ENCODE assay signal across 8 mouse cellular contexts in the genomic region with DNA sequence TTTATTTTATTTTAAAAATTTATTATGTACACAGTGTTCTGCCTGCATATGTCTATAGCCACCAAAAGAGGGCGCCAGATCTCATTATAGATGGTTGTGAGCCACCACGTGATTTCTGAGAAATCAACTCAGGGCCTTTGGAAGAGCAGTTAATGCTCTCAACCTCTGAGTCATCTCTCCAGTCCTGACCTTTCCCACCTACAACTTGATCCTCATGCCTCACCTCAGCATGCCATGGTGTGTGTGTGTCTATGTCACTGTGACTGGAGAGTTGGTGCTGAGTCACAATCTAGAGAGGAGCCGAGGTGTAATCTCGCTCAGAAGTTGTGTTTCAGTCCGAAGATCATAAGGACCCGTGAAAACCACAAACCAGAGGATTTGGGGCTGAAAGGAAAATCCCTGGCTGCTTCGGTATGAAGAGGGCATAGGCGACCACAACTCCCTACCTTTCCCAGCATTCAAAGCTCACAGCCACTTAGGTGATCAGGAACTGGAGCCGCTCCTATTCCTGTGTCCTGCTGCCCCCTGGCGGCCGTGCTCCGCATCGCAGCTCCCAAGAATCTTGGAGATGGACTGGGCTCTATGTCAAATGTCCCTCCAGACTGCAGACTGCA. TPM values are rescaled to one million over a fixed set of nuclear protein-coding genes. Genes with fewer than 3 reads are reported as not detected.
DNase-seq lines count a peak whose midpoint lies in the region; ATAC-seq and TF ChIP-seq lines count a peak whose summit lies in the region.

No protein-coding gene starts in this region.

- TF ChIP-seq POLR2A in brain, embryonic 14.5 days (IDR thresholded peaks at IDR 0.05; ENCODE audit: borderline replicate concordance, extremely low read depth, insufficient read depth, insufficient read length, poor library complexity, severe bottlenecking) = no peak

- H3K36me3 ChIP-seq in forebrain, embryonic 11.5 days (ENCODE audit: control insufficient read depth, insufficient read depth, low read length) = no peaks in the 10 kb centered on the region
- no peaks in the 10 kb centered on the region for H3K36me3 ChIP-seq in forebrain, embryonic 12.5 days (replicated peaks)
- H3K36me3 ChIP-seq in hindbrain, embryonic 16.5 days (ENCODE audit: control insufficient read depth, insufficient read depth, low read length) = no peaks in the 10 kb centered on the region
- H3K36me3 ChIP-seq in midbrain, postnatal 0 days (ENCODE audit: insufficient read depth, low read length) = no peaks in the 10 kb centered on the region

- whole genome bisulfite sequencing in forebrain, embryonic 11.5 days = 24% methylated on average over 13 of the region's 13 CpGs
- WGBS in forebrain, embryonic 12.5 days = 27% methylated on average over 13 of the region's 13 CpGs
- WGBS in hindbrain, embryonic 16.5 days = 29% methylated on average over 13 of the region's 13 CpGs
- 26% methylated on average over 13 of the region's 13 CpGs for WGBS in midbrain, postnatal 0 days

- intact Hi-C loops in left cerebral cortex, postnatal 14 days (cut with DNase I) = loop anchor here (1.0 to 5.0 kb wide), 2 partner anchors 44 to 1335 kb away; no protein-coding TSS in a partner anchor

- no peaks in the 10 kb centered on the region for H3K27me3 ChIP-seq in forebrain, embryonic 11.5 days (ENCODE audit: control insufficient read depth, insufficient read depth, low read length)
- H3K27me3 ChIP-seq in forebrain, embryonic 12.5 days = no peaks in the 10 kb centered on the region
- no peaks in the 10 kb centered on the region for H3K27me3 ChIP-seq in hindbrain, embryonic 16.5 days (replicated peaks; ENCODE audit: control insufficient read depth, insufficient read depth, low read length)
- no peaks in the 10 kb centered on the region for H3K27me3 ChIP-seq in midbrain, postnatal 0 days (ENCODE audit: insufficient read depth, low read length)

- H3K9ac ChIP-seq in forebrain, embryonic 11.5 days (ENCODE audit: low read length) = no peak overlapping the region
- no peak overlapping the region for H3K9ac ChIP-seq in forebrain, embryonic 12.5 days
- H3K9ac ChIP-seq in hindbrain, embryonic 16.5 days (ENCODE audit: low read depth, low read length) = no peak overlapping the region
- H3K9ac ChIP-seq in midbrain, postnatal 0 days (replicated peaks; ENCODE audit: low read length, poor library complexity, severe bottlenecking) = no peak overlapping the region

- H3K27ac ChIP-seq in forebrain, embryonic 11.5 days (ENCODE audit: low read depth, low read length) = no peak overlapping the region
- H3K27ac ChIP-seq in forebrain, embryonic 12.5 days = no peak overlapping the region
- H3K27ac ChIP-seq in hindbrain, embryonic 16.5 days (ENCODE audit: low read depth, low read length) = no peak overlapping the region
- H3K27ac ChIP-seq in midbrain, postnatal 0 days (ENCODE audit: low read depth, low read length) = no peak overlapping the region

- ATAC-seq in forebrain, embryonic 11.5 days (replicated peaks; ENCODE audit: low FRiP score) = no peak
- no peak for ATAC-seq in forebrain, embryonic 12.5 days (ENCODE audit: low FRiP score)
- 0 out of 2 replicates have a peak, but pooled peaks have one; percentile 52 for ATAC-seq in hindbrain, embryonic 16.5 days
- no peak for ATAC-seq in midbrain, postnatal 0 days (ENCODE audit: low FRiP score)

- H3K4me3 ChIP-seq in forebrain, embryonic 11.5 days (ENCODE audit: low read depth, low read length) = no peak overlapping the region
- no peak overlapping the region for H3K4me3 ChIP-seq in forebrain, embryonic 12.5 days (replicated peaks)
- H3K4me3 ChIP-seq in hindbrain, embryonic 16.5 days (ENCODE audit: low read length) = no peak overlapping the region
- H3K4me3 ChIP-seq in midbrain, postnatal 0 days (ENCODE audit: low read depth, low read length) = no peak overlapping the region

- peak; percentile 92 for TF ChIP-seq CTCF in brain, embryonic 14.5 days (IDR thresholded peaks at IDR 0.05; ENCODE audit: borderline replicate concordance, extremely low read depth, insufficient read depth, insufficient read length)
- TF ChIP-seq CTCF in midbrain, postnatal 0 days (IDR thresholded peaks at IDR 0.05) = peak; percentile 84

- H3K9me3 ChIP-seq in forebrain, embryonic 11.5 days (ENCODE audit: control insufficient read depth, low read length) = no peaks in the 10 kb centered on the region
- H3K9me3 ChIP-seq in forebrain, embryonic 12.5 days = no peaks in the 10 kb centered on the region
- H3K9me3 ChIP-seq in hindbrain, embryonic 16.5 days (ENCODE audit: control insufficient read depth, low read length) = no peaks in the 10 kb centered on the region
- no peaks in the 10 kb centered on the region for H3K9me3 ChIP-seq in midbrain, postnatal 0 days (ENCODE audit: low read length)

- DNase-seq in forebrain, embryonic 11.5 days (ENCODE audit: low spot score) = peak; percentile 89
- peak; percentile 74 for DNase-seq in brain, embryonic 14.5 days (ENCODE audit: low read depth)
- peak; percentile 29 for DNase-seq in fibroblast of lung, adult 2 months (ENCODE audit: low read depth)
- DNase-seq in left cerebral cortex, postnatal 14 days (ENCODE audit: low spot score in 2 of 2) = peak; percentile 82 to 92
- peak; percentile 66 for DNase-seq in midbrain, postnatal 0 days (ENCODE audit: low spot score)
- DNase-seq in spleen, postnatal 36 days (ENCODE audit: low spot score in 2 of 2) = peak; percentile 80 to 89

- H3K4me1 ChIP-seq in forebrain, embryonic 11.5 days (replicated peaks; ENCODE audit: control insufficient read depth, insufficient read depth, low read length) = no peaks in the 10 kb centered on the region
- H3K4me1 ChIP-seq in forebrain, embryonic 12.5 days = no peaks in the 10 kb centered on the region
- no peaks in the 10 kb centered on the region for H3K4me1 ChIP-seq in hindbrain, embryonic 16.5 days (ENCODE audit: control insufficient read depth, insufficient read depth, low read depth, low read length)
- no peaks in the 10 kb centered on the region for H3K4me1 ChIP-seq in midbrain, postnatal 0 days (ENCODE audit: insufficient read depth, low read length)

- H3K4me2 ChIP-seq in forebrain, embryonic 11.5 days (ENCODE audit: low read depth, low read length, severe bottlenecking) = no peak overlapping the region
- H3K4me2 ChIP-seq in forebrain, embryonic 12.5 days = no peak overlapping the region
- no peak overlapping the region for H3K4me2 ChIP-seq in hindbrain, embryonic 16.5 days (ENCODE audit: low read length)
- no peak overlapping the region for H3K4me2 ChIP-seq in midbrain, postnatal 0 days (ENCODE audit: low read depth, low read length, poor library complexity, severe bottlenecking)

RNA-seq across cellular contexts. Expression of a gene that starts 18.5 kb away (rescaled TPM):
- not detected in 2 replicates for polyA plus RNA-seq in forebrain, embryonic 11.5 days (2014; fragmentation: Nextera tagmentation; extraction: Ambion mirVana)
- not detected in 2 replicates for polyA plus RNA-seq in forebrain, embryonic 12.5 days (2016; fragmentation: Nextera tagmentation; extraction: Ambion mirVana)
- 0.10 TPM in 2 replicates for polyA plus RNA-seq in brain, embryonic 14.5 days (2012; rRNA removed)
- 0.64 and 0.67 TPM in 2 replicates for polyA plus RNA-seq in hindbrain, embryonic 16.5 days (2015; fragmentation: Nextera tagmentation; extraction: Ambion mirVana)
- under 1 TPM; 0.48 to 0.74 TPM for total RNA-seq in left cerebral cortex, postnatal 14 days (2021)
- 0.38 and 0.60 TPM in 2 replicates for total RNA-seq in midbrain, postnatal 0 days (2014; rRNA removed)
- polyA plus RNA-seq in midbrain, postnatal 0 days (2015; fragmentation: Nextera tagmentation; extraction: Ambion mirVana) = 1.4 and 1.5 TPM in 2 replicates

RNA-seq across cellular contexts. Expression of a gene that starts 39.2 kb away (rescaled TPM):
- 45.8 and 51.2 TPM in 2 replicates for polyA plus RNA-seq in forebrain, embryonic 11.5 days (2014; fragmentation: Nextera tagmentation; extraction: Ambion mirVana)
- 37.2 and 39.2 TPM in 2 replicates for polyA plus RNA-seq in forebrain, embryonic 12.5 days (2016; fragmentation: Nextera tagmentation; extraction: Ambion mirVana)
- 37.1 and 39.5 TPM in 2 replicates for polyA plus RNA-seq in brain, embryonic 14.5 days (2012; rRNA removed)
- 125 and 134 TPM in 2 replicates for polyA plus RNA-seq in hindbrain, embryonic 16.5 days (2015; fragmentation: Nextera tagmentation; extraction: Ambion mirVana)
- total RNA-seq in left cerebral cortex, postnatal 14 days (2021) = 10 to 100 TPM; 18.1 to 18.5 TPM
- total RNA-seq in midbrain, postnatal 0 days (2014; rRNA removed) = 75.4 and 78.0 TPM in 2 replicates
- 130 and 148 TPM in 2 replicates for polyA plus RNA-seq in midbrain, postnatal 0 days (2015; fragmentation: Nextera tagmentation; extraction: Ambion mirVana)

RNA-seq across cellular contexts. Expression of a gene that starts 40.3 kb away (rescaled TPM):
- polyA plus RNA-seq in forebrain, embryonic 11.5 days (2014; fragmentation: Nextera tagmentation; extraction: Ambion mirVana) = 0.31 and 0.53 TPM in 2 replicates
- not detected in 2 replicates for polyA plus RNA-seq in forebrain, embryonic 12.5 days (2016; fragmentation: Nextera tagmentation; extraction: Ambion mirVana)
- polyA plus RNA-seq in brain, embryonic 14.5 days (2012; rRNA removed) = 0.97 and 1.4 TPM in 2 replicates
- 3.7 and 6.3 TPM in 2 replicates for polyA plus RNA-seq in hindbrain, embryonic 16.5 days (2015; fragmentation: Nextera tagmentation; extraction: Ambion mirVana)
- total RNA-seq in left cerebral cortex, postnatal 14 days (2021) = 1 to 10 TPM in 1 of 2 experiments, under 1 TPM in 1; 0.48 to 2.2 TPM
- 20.9 and 21.7 TPM in 2 replicates for total RNA-seq in midbrain, postnatal 0 days (2014; rRNA removed)
- 21.1 and 22.5 TPM in 2 replicates for polyA plus RNA-seq in midbrain, postnatal 0 days (2015; fragmentation: Nextera tagmentation; extraction: Ambion mirVana)

Comparison
In these comparisons a context has a peak if more than half of its experiments do, and no peak if none do; other contexts are left out.
1. DNase-seq: peak in every context shown above with its lines; median percentile 89 in forebrain, embryonic 11.5 days; 87 in left cerebral cortex, postnatal 14 days; 84 in spleen, postnatal 36 days; 74 in brain, embryonic 14.5 days; 66 in midbrain, postnatal 0 days; 29 in fibroblast of lung, adult 2 months.